Mouse (Mus musculus) lung, postnatal 0 days (tissue): Measurements from ENCODE around the gene Sarnp.

Source experiments
- CTCF ChIP-seq: IDR thresholded peaks from 2 replicates; pipeline ENCODE4 v1.5.1; 2016; ENCODE audit warnings: antibody characterized with exemption, mild to moderate bottlenecking
- EP300 ChIP-seq: IDR thresholded peaks from 2 replicates; pipeline ENCODE4 v1.6.1; 2016; ENCODE audit warnings: antibody characterized with exemption, mild to moderate bottlenecking, control low read depth

DNA sequence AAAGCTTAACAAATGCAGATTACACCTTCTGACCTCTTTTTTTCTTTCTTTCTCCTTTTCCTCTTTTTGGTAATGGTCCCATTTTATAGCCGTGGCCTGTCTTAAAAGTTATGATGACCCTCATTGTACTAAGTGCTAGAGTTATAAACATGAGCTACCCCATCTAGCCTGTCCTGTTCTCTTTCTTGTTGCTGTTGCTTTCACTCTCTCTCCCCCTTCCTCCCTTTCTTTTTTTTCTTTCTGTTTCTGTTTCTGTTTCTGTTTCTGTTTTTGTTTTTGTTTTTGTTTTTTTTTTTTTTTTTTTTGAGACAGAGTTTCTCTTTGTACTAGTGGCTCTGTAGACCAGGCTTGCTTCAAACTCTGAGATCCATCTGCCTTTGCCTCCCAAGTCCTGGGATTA lies 49.4 kb downstream of the Sarnp start:
- TF ChIP-seq CTCF (no peak), EP300 (no peak)
